Mouse (Mus musculus) kidney, adult 2 months (tissue): Measurements from ENCODE around the gene Foxn1. TPM values are rescaled to one million over a fixed set of nuclear protein-coding genes. Genes with fewer than 3 reads are reported as not detected.

Source experiments
- DNase-seq: peaks from one replicate; pipeline ENCODE4 v3.0.0; 2021
- H3K27ac ChIP-seq: fragments of 200-500 bp; 2 replicates; pipeline ENCODE4 v1.5.1; 2012; ENCODE audit warnings: low read depth, low read length, control low read depth, inconsistent platforms; ENCODE audit not compliant: insufficient read depth
- H3K27me3 ChIP-seq: fragments of 200-500 bp; replicated peaks from 2 replicates; pipeline ENCODE4 v1.6.1; 2012; ENCODE audit warnings: mild to moderate bottlenecking, moderate library complexity, low read length, inconsistent platforms; ENCODE audit not compliant: control insufficient read depth, insufficient read depth
- H3K36me3 ChIP-seq: fragments of 200-500 bp; 2 replicates; pipeline ENCODE4 v1.6.1; 2012; ENCODE audit warnings: mild to moderate bottlenecking, moderate library complexity, low read length, inconsistent platforms; ENCODE audit not compliant: control insufficient read depth, insufficient read depth
- H3K4me1 ChIP-seq: fragments of 200-500 bp; 2 replicates; pipeline ENCODE4 v1.6.1; 2011; ENCODE audit warnings: low read length; ENCODE audit not compliant: control insufficient read depth, insufficient read depth
- H3K4me3 ChIP-seq: fragments of 200-500 bp; 2 replicates; pipeline ENCODE4 v1.5.1; 2011; ENCODE audit warnings: mild to moderate bottlenecking, low read depth, low read length, control low read depth; ENCODE audit not compliant: insufficient read depth
- CTCF ChIP-seq: fragments of 200-500 bp; conservative IDR thresholded peaks from 2 replicates; pipeline ENCODE4 v1.5.1; 2011; ENCODE audit warnings: low read depth, mild to moderate bottlenecking, control low read depth, low read length, moderate library complexity, mixed read lengths; ENCODE audit not compliant: insufficient read depth, insufficient read length
- POLR2A ChIP-seq: fragments of 200-500 bp; IDR thresholded peaks from one replicate; pipeline ENCODE4 v1.6.1; 2011; ENCODE audit warnings: low read depth, low read length, control low read depth
- WGBS: fragments of 180-500 bp; shearing (Covaris S2); methylation state at CpG from one replicate; pipeline ENCODE4 v1.1.7; 2018; 5-methylcytosine and 5-hydroxymethylcytosine counted together
- polyA plus RNA-seq: library from polyadenylated mRNA; depleted of rRNA; stranded (reverse); fragments of >200 nt; gene quantifications from 2 replicates; pipeline ENCODE4 v1.2.3, GENCODE M21; 2012

The Foxn1 gene
- polyA plus RNA-seq, 1 experiment = 0.05 TPM

GRCm38 (mm10) chr11:78360125-78360788 is 26.1 kb downstream of the Foxn1 start:
- H3K36me3 ChIP-seq = no peaks in the 10 kb centered on the region
- no peaks in the 10 kb centered on the region for H3K27me3 ChIP-seq
- peak; percentile 79 for DNase-seq
- WGBS = 12% methylated on average over 13 of the region's 13 CpGs
- H3K27ac ChIP-seq = no peak overlapping the region
- peak overlapping the region; percentile 26 for H3K4me3 ChIP-seq
- no peak for TF ChIP-seq POLR2A
- TF ChIP-seq CTCF = peak; percentile 85
- peaks cover 7% of the 10 kb centered on the region for H3K4me1 ChIP-seq

GRCm38 (mm10) chr11:78358330-78359007 is 27.9 kb downstream of the Foxn1 start:
- DNase-seq = peak; percentile 46
- 19% methylated on average over 22 of the region's 22 CpGs for WGBS
- H3K36me3 ChIP-seq = no peaks in the 10 kb centered on the region
- H3K4me1 ChIP-seq = peaks cover 1% of the 10 kb centered on the region; the same call in 1 of the 2 replicates
- H3K27me3 ChIP-seq = no peaks in the 10 kb centered on the region
- H3K27ac ChIP-seq = no peak overlapping the region
- TF ChIP-seq CTCF = peak; percentile 71
- TF ChIP-seq POLR2A = no peak
- no peak overlapping the region for H3K4me3 ChIP-seq

GRCm38 (mm10) chr11:78355471-78356238 is 30.7 kb downstream of the Foxn1 start:
- DNase-seq = peak; percentile 57
- 39% methylated on average over 4 of the region's 4 CpGs for WGBS
- H3K27me3 ChIP-seq = no peaks in the 10 kb centered on the region
- H3K4me3 ChIP-seq = no peak overlapping the region
- no peaks in the 10 kb centered on the region; the same call in 1 of the 2 replicates for H3K4me1 ChIP-seq
- TF ChIP-seq POLR2A = no peak
- peak; percentile 79 for TF ChIP-seq CTCF
- no peaks in the 10 kb centered on the region for H3K36me3 ChIP-seq
- no peak overlapping the region for H3K27ac ChIP-seq

GRCm38 (mm10) chr11:78354905-78355304 is 31.5 kb downstream of the Foxn1 start:
- Histone ChIP-seq H3K36me3 (no peaks in the 10 kb centered on the region), H3K27me3 (no peaks in the 10 kb centered on the region), H3K4me3 (no peak overlapping the region), H3K4me1 (no peaks in the 10 kb centered on the region), H3K27ac (no peak overlapping the region)
- WGBS = 85% methylated on average over 6 of the region's 6 CpGs
- TF ChIP-seq POLR2A (no peak), CTCF (no peak)
- no peak for DNase-seq

GRCm38 (mm10) chr11:78353081-78353480 is 33.3 kb downstream of the Foxn1 start:
- Histone ChIP-seq H3K36me3 (no peaks in the 10 kb centered on the region), H3K4me3 (no peak overlapping the region), H3K27me3 (no peaks in the 10 kb centered on the region), H3K4me1 (no peaks in the 10 kb centered on the region), H3K27ac (no peak overlapping the region)
- 71% methylated on average over 1 of the region's 1 CpGs for WGBS
- DNase-seq = no peak
- TF ChIP-seq CTCF (no peak), POLR2A (no peak)

- Histone ChIP-seq H3K27ac (no peak overlapping the region), H3K36me3 (no peaks in the 10 kb centered on the region), H3K4me3 (no peak overlapping the region), H3K27me3 (no peaks in the 10 kb centered on the region), H3K4me1 (no peaks in the 10 kb centered on the region)
- DNase-seq = no peak
- 68% methylated on average over 4 of the region's 4 CpGs for WGBS
- no peak for TF ChIP-seq POLR2A
- no peak for TF ChIP-seq CTCF
Observed at GRCm38 (mm10) chr11:78349441-78350358, 36.7 kb downstream of the Foxn1 start.
